Mouse (Mus musculus): ENCODE measurements at regions not wholly inside any gene's neighbourhood (a gene's known extent, or its start where the extent isn't known, plus 50 kb on each side); places are given as distances from the start of the nearest gene placed in this dataset.

DNA sequence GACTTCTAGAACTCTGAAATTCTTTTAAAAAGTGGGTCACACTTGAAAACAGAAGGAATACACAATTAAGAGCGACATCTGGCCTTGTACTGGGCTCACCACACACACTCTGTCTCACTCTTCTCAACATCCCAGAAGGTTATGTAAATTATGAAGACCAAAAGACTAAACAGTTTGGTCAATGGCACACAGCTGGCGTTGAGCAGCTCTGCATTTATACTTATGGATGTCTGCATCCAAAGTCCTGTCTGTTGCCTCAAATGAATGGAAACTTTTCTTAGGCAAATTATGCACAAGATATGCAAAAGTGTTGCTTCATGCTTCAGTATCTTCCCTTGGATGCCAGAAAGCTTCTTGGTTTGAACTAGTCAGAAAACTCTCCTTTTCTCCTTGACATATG, 323.5 kb downstream of the Ppp3ca start:
- Histone ChIP-seq H3K27ac (no peak overlapping the region), H3K4me1 (no peaks in the 10 kb centered on the region), H3K27me3 (no peaks in the 10 kb centered on the region), H3K9me3 (no peaks in the 10 kb centered on the region), H3K4me2 (no peak overlapping the region), H3K9ac (no peak overlapping the region), H3K4me3 (no peak overlapping the region), H3K36me3 (no peaks in the 10 kb centered on the region)
- WGBS: 82% methylated on average over 2 of the region's 2 CpGs
- no peak for ATAC-seq (ENCODE audit: insufficient number of reproducible peaks, low FRiP score, low TSS enrichment, low read depth)

DNA sequence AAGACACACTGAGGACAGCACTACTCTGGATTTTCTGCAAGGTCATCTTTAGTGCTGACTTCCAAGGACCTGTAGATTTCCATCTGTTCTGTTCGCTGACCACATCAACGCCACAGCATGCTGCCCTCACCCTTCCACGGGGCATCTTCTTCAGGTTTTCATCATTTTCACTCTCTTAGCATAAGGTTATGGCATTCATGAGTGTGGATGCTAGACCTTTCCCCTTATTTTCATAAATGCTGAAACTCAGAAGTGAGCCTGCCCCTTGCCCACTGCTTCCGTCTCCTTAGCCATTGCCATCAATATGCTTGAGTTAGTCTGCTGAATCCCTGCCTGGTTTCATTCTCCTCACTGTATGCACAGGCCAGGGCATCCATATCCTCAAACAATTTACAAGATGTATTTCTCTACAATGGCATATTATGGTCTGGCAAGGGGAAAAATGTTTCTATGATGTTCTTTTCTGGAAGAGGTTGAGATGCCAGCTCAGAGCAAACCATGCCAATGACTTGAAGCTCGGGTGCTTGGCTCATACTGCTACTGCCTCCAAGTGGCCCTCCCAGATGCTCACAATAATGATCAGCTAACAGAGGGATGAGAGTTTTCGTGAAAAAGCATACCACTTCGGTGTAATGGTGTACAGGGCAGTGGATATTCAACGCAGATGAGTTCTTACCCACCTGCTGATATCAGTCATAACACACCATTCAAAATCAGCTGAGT, 324.6 kb downstream of the Ppp3ca start:
- no peak overlapping the region for H3K4me2 ChIP-seq
- 89% methylated on average over 8 of the region's 8 CpGs for WGBS

DNA sequence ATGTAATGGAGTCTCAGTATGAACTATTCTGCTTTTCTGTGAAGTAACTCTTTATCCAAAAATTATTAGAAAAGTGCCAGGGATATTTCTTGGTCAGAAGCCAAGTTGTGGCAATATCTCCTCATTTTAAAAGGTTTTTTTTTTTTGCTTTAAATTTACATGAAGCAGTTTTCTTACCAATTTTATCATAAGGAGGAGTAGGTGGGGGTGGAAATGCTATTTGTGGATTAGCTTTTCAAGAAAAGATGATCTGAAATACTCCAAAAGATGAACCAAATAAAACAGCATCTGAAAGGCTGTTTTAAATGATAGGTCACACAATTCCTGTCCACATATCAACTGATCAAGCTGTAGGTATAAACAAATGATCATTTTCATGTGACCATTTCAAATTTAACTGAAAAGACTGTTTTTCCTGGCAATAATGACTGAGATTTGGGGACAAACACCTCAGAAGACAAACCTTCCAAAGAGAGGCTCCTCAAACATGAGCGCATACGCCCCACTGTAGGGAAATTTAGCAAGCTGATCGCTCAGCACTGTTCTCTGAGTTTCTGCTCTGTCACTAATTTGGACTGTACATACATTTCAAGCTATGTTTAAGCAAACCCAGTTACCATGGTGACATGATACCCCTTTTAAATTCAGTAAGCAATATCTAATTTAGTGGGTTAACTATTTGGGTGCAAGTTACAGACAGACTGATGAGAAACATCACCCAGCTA, 325.8 kb downstream of the Ppp3ca start:
- WGBS: 89% methylated on average over 3 of the region's 3 CpGs
- ATAC-seq (ENCODE audit: insufficient number of reproducible peaks, low FRiP score, low TSS enrichment, low read depth): no peak
- H3K9me3 ChIP-seq: no peaks in the 10 kb centered on the region
- no peaks in the 10 kb centered on the region for H3K36me3 ChIP-seq
- no peak overlapping the region for H3K4me3 ChIP-seq
- H3K4me1 ChIP-seq: no peaks in the 10 kb centered on the region
- H3K27me3 ChIP-seq: no peaks in the 10 kb centered on the region
- H3K27ac ChIP-seq: no peak overlapping the region
- no peak overlapping the region for H3K4me2 ChIP-seq
- no peak overlapping the region for H3K9ac ChIP-seq

More for the DNA sequence above, 324.6 kb downstream of the Ppp3ca start:
- Histone ChIP-seq H3K9ac (no peak overlapping the region), H3K4me1 (no peaks in the 10 kb centered on the region), H3K36me3 (no peaks in the 10 kb centered on the region), H3K27me3 (no peaks in the 10 kb centered on the region), H3K27ac (no peak overlapping the region), H3K9me3 (no peaks in the 10 kb centered on the region), H3K4me3 (no peak overlapping the region)
- ATAC-seq (ENCODE audit: insufficient number of reproducible peaks, low FRiP score, low TSS enrichment, low read depth): no peak

DNA sequence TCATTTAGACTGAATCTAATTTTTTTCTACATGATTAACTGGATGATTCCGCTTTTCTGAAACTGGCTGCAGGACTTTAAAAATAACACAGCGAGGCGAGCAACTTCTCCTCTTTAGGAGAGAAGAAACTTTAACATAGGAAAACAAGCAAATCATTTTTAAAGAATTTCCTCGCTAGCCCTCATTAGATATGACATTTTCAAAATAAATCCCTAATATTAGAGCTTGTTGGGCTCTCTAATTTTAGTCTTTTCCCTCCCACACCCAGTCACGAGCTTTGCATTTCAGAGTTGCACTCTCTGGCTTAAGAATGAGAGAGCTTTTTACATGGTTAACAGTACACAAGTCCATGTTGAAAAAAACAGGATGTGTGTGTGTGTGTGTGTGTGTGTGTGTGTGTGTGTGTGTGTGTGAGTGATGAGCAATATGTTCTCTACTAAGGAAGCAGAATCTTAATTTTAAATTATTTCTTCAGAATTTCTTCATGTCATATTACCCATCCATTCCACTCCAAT, 326.5 kb downstream of the Ppp3ca start:
- no peak for ATAC-seq (ENCODE audit: insufficient number of reproducible peaks, low FRiP score, low TSS enrichment, low read depth)
- Histone ChIP-seq H3K27ac (no peak overlapping the region), H3K36me3 (no peaks in the 10 kb centered on the region), H3K4me2 (no peak overlapping the region), H3K9ac (no peak overlapping the region), H3K4me1 (no peaks in the 10 kb centered on the region), H3K9me3 (no peaks in the 10 kb centered on the region), H3K4me3 (no peak overlapping the region), H3K27me3 (no peaks in the 10 kb centered on the region)
- WGBS: 76% methylated on average over 5 of the region's 5 CpGs

DNA sequence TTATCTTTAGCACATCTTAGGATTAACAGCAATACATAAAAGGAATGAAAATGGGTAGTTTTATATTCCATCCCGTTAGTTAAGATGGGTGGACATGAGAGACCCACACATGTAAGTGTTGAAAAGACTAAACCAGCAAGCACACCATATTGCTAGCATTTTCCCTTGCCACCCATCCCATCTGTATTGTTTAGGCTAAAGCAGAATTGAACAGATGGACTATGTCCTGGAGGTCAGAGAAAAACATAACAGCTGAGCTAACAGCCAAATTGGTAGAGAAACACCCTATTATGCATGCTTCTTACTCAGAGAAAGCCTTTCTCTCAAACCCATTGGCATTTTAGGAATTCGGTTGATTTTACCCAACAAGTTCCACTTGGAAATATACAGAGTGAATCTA, 329.3 kb upstream of the Emcn start:
- H3K27me3 ChIP-seq: no peaks in the 10 kb centered on the region
- H3K9ac ChIP-seq: no peak overlapping the region
- H3K4me2 ChIP-seq: no peak overlapping the region
- no peak for ATAC-seq (ENCODE audit: insufficient number of reproducible peaks, low FRiP score, low TSS enrichment, low read depth)
- H3K36me3 ChIP-seq: no peaks in the 10 kb centered on the region
- H3K27ac ChIP-seq: no peak overlapping the region
- H3K4me3 ChIP-seq: no peak overlapping the region
- 78% methylated on average over 2 of the region's 2 CpGs for WGBS
- no peaks in the 10 kb centered on the region for H3K9me3 ChIP-seq
- no peaks in the 10 kb centered on the region for H3K4me1 ChIP-seq

DNA sequence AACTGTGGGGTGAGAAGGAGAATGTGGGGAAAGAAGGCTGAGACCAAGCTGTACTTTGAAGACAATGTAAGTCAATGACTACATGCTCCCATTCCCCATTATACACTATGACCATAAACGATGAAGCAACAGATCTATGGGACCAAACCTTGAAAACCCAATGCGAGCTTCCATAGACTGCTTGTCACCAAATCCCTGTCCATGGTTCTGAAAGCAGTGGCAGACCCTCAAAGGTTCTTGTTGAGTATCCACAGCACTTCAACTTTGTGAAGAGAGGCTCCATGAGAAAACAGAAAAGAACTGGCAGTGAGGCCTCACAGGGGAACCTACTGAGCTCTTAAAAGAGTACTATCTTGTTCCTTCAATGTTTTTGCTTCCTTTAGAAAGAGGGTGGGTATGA, 326.2 kb upstream of the Emcn start:
- Histone ChIP-seq H3K9ac (no peak overlapping the region), H3K27me3 (no peaks in the 10 kb centered on the region), H3K4me3 (no peak overlapping the region), H3K4me1 (no peaks in the 10 kb centered on the region), H3K9me3 (no peaks in the 10 kb centered on the region), H3K4me2 (no peak overlapping the region), H3K27ac (no peak overlapping the region), H3K36me3 (no peaks in the 10 kb centered on the region)
- WGBS: 65% methylated on average over 2 of the region's 2 CpGs
- no peak for ATAC-seq (ENCODE audit: insufficient number of reproducible peaks, low FRiP score, low TSS enrichment, low read depth)

DNA sequence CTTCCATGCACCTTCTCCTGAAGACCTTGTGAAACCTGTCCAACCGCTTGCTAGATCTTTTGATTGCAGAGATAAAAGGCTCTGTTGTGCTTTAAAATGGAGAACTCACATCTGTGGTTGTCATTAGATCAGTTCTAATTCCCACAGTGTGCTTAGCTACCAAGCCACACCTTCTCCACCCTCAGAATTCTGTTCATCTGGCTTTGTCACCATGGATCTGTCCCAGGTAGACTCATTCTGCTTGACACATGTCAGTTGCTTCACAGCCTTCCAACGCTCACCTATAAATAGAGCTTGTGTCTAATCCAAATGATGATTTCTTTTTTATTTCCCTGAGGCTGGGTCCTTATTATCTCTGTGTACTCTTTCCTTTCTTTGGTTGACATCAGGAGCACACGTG, 325.7 kb upstream of the Emcn start:
- Histone ChIP-seq H3K4me1 (no peaks in the 10 kb centered on the region), H3K9me3 (no peaks in the 10 kb centered on the region), H3K27ac (no peak overlapping the region), H3K36me3 (no peaks in the 10 kb centered on the region), H3K27me3 (no peaks in the 10 kb centered on the region), H3K9ac (no peak overlapping the region), H3K4me2 (no peak overlapping the region), H3K4me3 (no peak overlapping the region)
- no peak for ATAC-seq (ENCODE audit: insufficient number of reproducible peaks, low FRiP score, low TSS enrichment, low read depth)
- WGBS: 75% methylated on average over 3 of the region's 3 CpGs

DNA sequence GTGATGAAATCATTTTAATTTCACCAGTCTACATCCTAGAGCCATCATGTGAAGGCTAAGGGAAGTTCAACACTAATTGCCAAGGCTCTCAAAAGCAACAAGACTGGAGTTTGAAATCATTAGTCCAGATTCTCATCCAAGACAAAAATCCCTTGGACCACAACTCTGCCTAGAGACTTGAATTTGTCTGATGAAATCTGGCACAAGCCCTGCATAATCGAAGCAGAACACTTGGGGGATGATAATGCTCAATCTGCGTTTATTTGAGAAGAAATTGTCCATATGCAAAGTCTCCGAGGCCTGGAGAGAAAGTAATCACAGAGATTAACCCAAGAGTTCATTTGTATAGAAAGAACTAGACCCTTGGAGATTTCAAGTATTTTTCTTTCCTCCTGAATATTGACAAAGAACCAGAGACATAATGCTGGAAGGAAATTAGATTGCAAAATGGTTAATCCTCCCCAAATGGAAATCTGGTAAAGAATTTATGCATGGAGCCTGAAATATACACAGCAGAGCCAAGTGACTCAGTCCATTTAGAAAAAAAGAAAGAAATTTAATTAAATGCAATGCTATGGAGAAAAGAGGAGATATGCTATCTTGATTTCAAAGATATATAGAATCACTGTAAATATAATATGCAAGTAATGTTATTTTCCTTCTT, 320.8 kb upstream of the Emcn start:
- Histone ChIP-seq H3K4me3 (no peak overlapping the region), H3K4me1 (no peaks in the 10 kb centered on the region), H3K27me3 (no peaks in the 10 kb centered on the region), H3K36me3 (no peaks in the 10 kb centered on the region), H3K9me3 (no peaks in the 10 kb centered on the region), H3K9ac (no peak overlapping the region), H3K27ac (no peak overlapping the region), H3K4me2 (no peak overlapping the region)
- no peak for ATAC-seq (ENCODE audit: insufficient number of reproducible peaks, low FRiP score, low TSS enrichment, low read depth)
- WGBS: 72% methylated on average over 3 of the region's 3 CpGs

DNA sequence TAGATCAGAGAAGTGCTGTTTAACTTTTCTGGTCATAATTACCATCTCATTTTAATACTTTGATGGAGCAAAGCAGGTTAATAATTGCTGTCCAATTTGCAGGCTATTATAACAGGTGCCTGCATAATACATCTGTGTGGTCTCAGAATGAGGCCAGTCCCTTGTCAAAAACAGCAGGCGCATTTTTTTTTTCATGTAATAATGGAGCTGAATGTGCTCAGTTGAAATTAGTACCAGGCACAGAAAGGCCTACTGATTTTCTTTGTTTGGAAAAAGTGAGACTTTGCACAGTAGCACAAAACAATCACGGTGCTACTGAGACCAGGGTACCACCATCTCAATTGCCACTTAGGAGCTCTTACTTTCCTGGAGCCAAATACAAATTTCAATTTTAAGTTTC, 311.3 kb upstream of the Emcn start:
- ATAC-seq (ENCODE audit: insufficient number of reproducible peaks, low FRiP score, low TSS enrichment, low read depth): no peak
- no peak overlapping the region for H3K4me3 ChIP-seq
- H3K9me3 ChIP-seq: no peaks in the 10 kb centered on the region
- H3K4me1 ChIP-seq: no peaks in the 10 kb centered on the region
- no peaks in the 10 kb centered on the region for H3K36me3 ChIP-seq
- 58% methylated on average over 2 of the region's 2 CpGs for WGBS
- no peak overlapping the region for H3K27ac ChIP-seq
- H3K27me3 ChIP-seq: no peaks in the 10 kb centered on the region
- H3K9ac ChIP-seq: no peak overlapping the region
- no peak overlapping the region for H3K4me2 ChIP-seq

DNA sequence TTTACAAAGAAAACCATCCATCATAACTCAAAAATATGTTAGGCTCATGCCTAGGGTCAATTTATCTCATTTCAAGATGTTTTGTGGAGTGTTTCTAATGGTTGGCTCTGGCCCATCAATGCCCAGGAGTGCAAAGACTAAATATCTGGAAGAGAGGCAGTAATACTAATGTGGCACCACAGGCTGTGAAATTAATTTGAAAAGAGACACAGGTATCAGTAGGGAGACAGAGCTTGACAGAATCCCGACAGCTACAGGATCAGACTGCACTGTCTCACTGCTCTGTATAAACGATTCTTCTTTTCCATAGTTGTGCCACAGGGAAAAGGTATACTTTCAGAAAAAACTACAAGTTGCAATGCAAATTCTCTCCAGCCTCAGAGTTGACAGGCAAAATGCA, 308.1 kb upstream of the Emcn start:
- H3K4me3 ChIP-seq: no peak overlapping the region
- ATAC-seq (ENCODE audit: insufficient number of reproducible peaks, low FRiP score, low TSS enrichment, low read depth): no peak
- H3K27ac ChIP-seq: no peak overlapping the region
- no peaks in the 10 kb centered on the region for H3K4me1 ChIP-seq
- H3K9ac ChIP-seq: no peak overlapping the region
- no peaks in the 10 kb centered on the region for H3K27me3 ChIP-seq
- H3K36me3 ChIP-seq: no peaks in the 10 kb centered on the region
- WGBS: 87% methylated on average over 2 of the region's 2 CpGs
- H3K4me2 ChIP-seq: no peak overlapping the region
- no peaks in the 10 kb centered on the region for H3K9me3 ChIP-seq

DNA sequence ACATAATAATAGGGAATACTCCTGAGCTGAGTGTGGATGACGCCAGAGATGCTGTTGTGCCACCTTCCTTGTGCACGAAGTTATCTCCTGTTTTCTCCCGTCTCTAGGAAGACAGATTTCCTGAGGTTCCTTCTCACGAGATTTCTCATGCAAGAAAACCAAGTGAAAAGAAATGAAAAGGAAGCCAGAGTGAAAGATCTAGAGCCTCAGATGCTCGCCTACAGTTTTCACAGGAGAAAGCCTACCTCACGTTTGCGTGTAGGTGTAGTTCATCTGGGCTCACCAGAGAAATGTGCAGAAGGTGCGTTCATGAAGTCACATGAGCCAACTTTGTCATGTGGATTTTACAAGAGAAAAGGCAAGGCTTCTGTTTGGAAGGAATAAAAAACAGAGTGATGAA, 301.2 kb upstream of the Emcn start:
- no peak for ATAC-seq (ENCODE audit: insufficient number of reproducible peaks, low FRiP score, low TSS enrichment, low read depth)
- Histone ChIP-seq H3K27ac (no peak overlapping the region), H3K4me1 (no peaks in the 10 kb centered on the region), H3K36me3 (no peaks in the 10 kb centered on the region), H3K27me3 (no peaks in the 10 kb centered on the region), H3K9me3 (no peaks in the 10 kb centered on the region), H3K4me3 (no peak overlapping the region), H3K4me2 (no peak overlapping the region), H3K9ac (no peak overlapping the region)
- WGBS: 82% methylated on average over 8 of the region's 8 CpGs

DNA sequence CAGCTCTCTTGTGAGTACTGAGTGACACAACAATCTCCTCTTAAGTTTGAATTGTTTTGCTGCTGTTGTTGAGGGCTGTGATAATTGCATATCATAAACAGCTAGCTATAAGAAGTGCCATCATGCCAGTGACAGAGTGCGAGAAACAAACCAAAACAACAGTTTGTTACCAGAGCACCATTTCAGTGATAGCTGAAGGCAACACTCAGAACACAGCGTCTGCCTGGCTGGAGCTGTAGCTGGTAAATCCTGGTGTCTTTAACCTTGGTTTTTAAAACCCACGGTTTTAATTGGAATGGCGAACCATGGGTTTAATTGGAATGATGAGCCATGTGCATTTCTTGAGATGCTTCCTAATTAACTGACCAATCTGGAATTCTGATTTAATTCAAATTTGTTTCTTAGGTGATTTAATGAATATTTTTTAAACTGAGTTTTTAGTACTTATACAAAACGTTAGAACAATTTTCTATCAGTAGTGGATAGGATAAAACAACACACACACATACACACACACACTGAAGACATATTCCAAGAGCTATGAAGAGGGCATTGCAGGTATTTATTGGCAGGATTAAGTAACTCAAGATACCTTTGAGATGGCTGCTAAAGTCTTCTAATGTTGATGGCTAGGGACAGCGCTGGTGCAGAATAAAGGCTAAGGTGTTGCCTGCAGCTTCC, 284.2 kb upstream of the Emcn start:
- Histone ChIP-seq H3K27me3 (no peaks in the 10 kb centered on the region), H3K36me3 (no peaks in the 10 kb centered on the region), H3K4me3 (no peak overlapping the region), H3K27ac (no peak overlapping the region), H3K4me1 (no peaks in the 10 kb centered on the region), H3K9ac (no peak overlapping the region), H3K9me3 (no peaks in the 10 kb centered on the region), H3K4me2 (no peak overlapping the region)
- ATAC-seq (ENCODE audit: insufficient number of reproducible peaks, low FRiP score, low TSS enrichment, low read depth): no peak
- 68% methylated on average over 6 of the region's 6 CpGs for WGBS
